Mouse (Mus musculus): Measurements from ENCODE around the gene Iqcf1. TPM values are rescaled to one million over a fixed set of nuclear protein-coding genes. Genes with fewer than 3 reads are reported as not detected.

Gene Iqcf1
- polyA plus RNA-seq, 1 experiment = 0.08 TPM

DNA sequence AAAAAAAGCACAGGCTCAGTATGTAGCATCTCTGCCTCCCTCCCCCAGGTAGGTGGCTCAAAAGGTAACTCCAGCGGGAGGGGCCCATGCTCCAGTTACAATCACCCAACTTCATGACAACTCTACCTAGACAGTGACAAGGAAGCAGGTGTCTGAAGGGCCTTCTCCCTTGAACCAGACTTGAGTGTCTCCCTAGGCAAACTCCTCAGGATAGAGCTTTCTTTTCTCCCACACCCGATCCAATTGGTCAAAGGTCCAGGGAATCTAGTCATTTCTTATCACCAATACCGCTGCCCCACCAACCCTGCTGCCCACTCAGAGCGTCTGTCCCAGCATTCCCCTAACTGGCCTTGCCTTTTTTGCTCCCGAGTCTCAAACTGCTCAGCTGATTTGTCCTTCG lies 33.0 kb upstream of the Iqcf1 start:
- Histone ChIP-seq H3K79me3 (ENCODE audit: low read depth) (no peaks in the 10 kb centered on the region), H3K36me3 (ENCODE audit: control insufficient read depth, insufficient read depth) (peaks cover 32% of the 10 kb centered on the region), H3K79me2 (ENCODE audit: control insufficient read depth, insufficient read depth) (no peaks in the 10 kb centered on the region), H3K27me3 (ENCODE audit: control insufficient read depth, insufficient read depth, insufficient read length) (no peaks in the 10 kb centered on the region), H3K4me3 (ENCODE audit: insufficient read depth, poor library complexity, severe bottlenecking) (no peak overlapping the region), H3ac (ENCODE audit: control insufficient read depth, insufficient read length, low read depth) (no peak overlapping the region)
- TF ChIP-seq FOSL1 (IDR thresholded peaks at IDR 0.05; ENCODE audit: insufficient read depth, low read length, poor library complexity, severe bottlenecking) (no peak), MAX (IDR thresholded peaks at IDR 0.05) (no peak), USF1 (IDR thresholded peaks at IDR 0.05; ENCODE audit: low read depth) (no peak), MYOG (IDR thresholded peaks at IDR 0.05; ENCODE audit: control insufficient read depth, extremely low read depth, insufficient read length) (no peak), CEBPB (IDR thresholded peaks at IDR 0.05; ENCODE audit: low read depth) (no peak), MYOD1 (IDR thresholded peaks at IDR 0.05; ENCODE audit: control insufficient read depth, insufficient read length, low read depth) (no peak), CTCF (IDR thresholded peaks at IDR 0.05; ENCODE audit: control insufficient read depth, insufficient read depth, insufficient read length) (no peak)

DNA sequence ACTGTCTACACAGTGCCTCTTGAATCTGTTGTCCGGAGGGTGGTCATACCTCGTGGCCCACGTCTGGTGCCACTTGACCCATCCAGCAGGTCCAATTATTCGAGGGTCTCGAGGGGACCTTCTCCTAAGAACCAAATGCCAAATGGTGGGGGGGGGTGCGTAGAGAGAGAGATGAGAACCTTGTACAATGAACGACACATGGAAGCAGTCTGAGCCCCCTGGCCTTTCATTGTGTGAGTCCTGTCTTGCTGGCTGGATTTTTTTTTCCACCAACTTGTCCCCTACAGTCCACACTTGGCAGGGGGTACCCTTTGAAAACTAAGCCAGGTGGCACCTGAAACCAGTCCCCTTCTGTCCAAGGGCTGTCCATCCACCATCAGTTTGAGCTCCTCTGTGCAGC lies 32.0 kb upstream of the Iqcf1 start:
- Histone ChIP-seq H3K79me3 (ENCODE audit: low read depth) (no peaks in the 10 kb centered on the region), H3K79me2 (ENCODE audit: control insufficient read depth, insufficient read depth) (no peaks in the 10 kb centered on the region), H3K36me3 (ENCODE audit: control insufficient read depth, insufficient read depth) (peaks cover 26% of the 10 kb centered on the region), H3K4me3 (ENCODE audit: insufficient read depth, poor library complexity, severe bottlenecking) (no peak overlapping the region), H3ac (ENCODE audit: control insufficient read depth, insufficient read length, low read depth) (no peak overlapping the region), H3K27me3 (ENCODE audit: control insufficient read depth, insufficient read depth, insufficient read length) (no peaks in the 10 kb centered on the region)
- no peak for TF ChIP-seq CEBPB (IDR thresholded peaks at IDR 0.05; ENCODE audit: low read depth)
- TF ChIP-seq MYOD1 (IDR thresholded peaks at IDR 0.05; ENCODE audit: control insufficient read depth, insufficient read length, low read depth) = no peak
- no peak for TF ChIP-seq MAX (IDR thresholded peaks at IDR 0.05)
- no peak for TF ChIP-seq CTCF (IDR thresholded peaks at IDR 0.05; ENCODE audit: control insufficient read depth, insufficient read depth, insufficient read length)
- no peak for TF ChIP-seq USF1 (IDR thresholded peaks at IDR 0.05; ENCODE audit: low read depth)
- no peak for TF ChIP-seq MYOG (IDR thresholded peaks at IDR 0.05; ENCODE audit: control insufficient read depth, extremely low read depth, insufficient read length)
- TF ChIP-seq FOSL1 (IDR thresholded peaks at IDR 0.05; ENCODE audit: insufficient read depth, low read length, poor library complexity, severe bottlenecking) = no peak

DNA sequence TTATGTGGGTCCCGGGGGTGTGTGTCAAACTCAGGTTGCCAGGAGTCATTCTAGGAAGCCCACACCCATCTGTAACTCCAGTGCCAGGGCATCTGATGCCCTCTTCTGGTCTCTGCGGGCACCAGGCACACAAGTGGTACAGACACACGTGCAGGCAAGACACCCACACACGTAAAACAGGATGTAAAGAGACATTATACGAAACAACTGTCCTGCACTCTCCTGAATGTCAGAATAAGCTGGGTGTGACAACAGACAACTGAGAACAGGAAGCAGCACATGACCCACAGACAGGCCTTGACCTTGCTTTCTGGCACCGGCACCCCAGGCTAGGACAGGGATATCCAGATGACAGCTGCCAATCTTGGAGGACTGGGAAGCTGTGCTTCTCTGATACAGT lies 30.4 kb upstream of the Iqcf1 start:
- Histone ChIP-seq H3K79me3 (ENCODE audit: low read depth) (peaks cover 2% of the 10 kb centered on the region), H3K79me2 (ENCODE audit: control insufficient read depth, insufficient read depth) (peaks cover 13% of the 10 kb centered on the region), H3K36me3 (ENCODE audit: control insufficient read depth, insufficient read depth) (peaks cover 17% of the 10 kb centered on the region), H3K4me3 (ENCODE audit: insufficient read depth, poor library complexity, severe bottlenecking) (no peak overlapping the region), H3K27me3 (ENCODE audit: control insufficient read depth, insufficient read depth, insufficient read length) (no peaks in the 10 kb centered on the region), H3ac (ENCODE audit: control insufficient read depth, insufficient read length, low read depth) (no peak overlapping the region)
- no peak for TF ChIP-seq FOSL1 (IDR thresholded peaks at IDR 0.05; ENCODE audit: insufficient read depth, low read length, poor library complexity, severe bottlenecking)
- TF ChIP-seq USF1 (IDR thresholded peaks at IDR 0.05; ENCODE audit: low read depth) = no peak
- TF ChIP-seq MYOG (IDR thresholded peaks at IDR 0.05; ENCODE audit: control insufficient read depth, extremely low read depth, insufficient read length) = no peak
- TF ChIP-seq CTCF (IDR thresholded peaks at IDR 0.05; ENCODE audit: control insufficient read depth, insufficient read depth, insufficient read length) = no peak
- TF ChIP-seq CEBPB (IDR thresholded peaks at IDR 0.05; ENCODE audit: low read depth) = no peak
- TF ChIP-seq MAX (IDR thresholded peaks at IDR 0.05) = no peak
- no peak for TF ChIP-seq MYOD1 (IDR thresholded peaks at IDR 0.05; ENCODE audit: control insufficient read depth, insufficient read length, low read depth)

DNA sequence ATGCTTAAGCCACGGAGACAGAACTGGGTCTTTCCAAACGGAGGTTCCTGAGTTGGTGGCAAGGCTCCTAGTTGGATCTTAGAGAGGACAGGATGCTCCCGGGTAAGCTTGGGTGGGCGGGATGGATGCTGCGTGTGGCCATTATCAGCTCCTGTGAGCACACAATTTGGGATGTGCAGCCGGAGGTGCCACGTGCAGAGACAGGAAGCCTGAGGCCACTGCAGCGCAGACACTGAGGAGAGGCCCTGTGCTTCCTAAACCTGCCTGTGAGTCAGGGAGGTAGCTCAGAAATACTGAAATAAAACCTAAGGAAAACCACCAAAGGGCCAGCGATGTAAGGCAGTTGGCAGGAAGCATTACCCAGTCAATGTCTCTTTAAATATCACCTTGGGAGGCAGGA lies 30.0 kb upstream of the Iqcf1 start:
- peaks cover 2% of the 10 kb centered on the region for H3K79me3 ChIP-seq (ENCODE audit: low read depth)
- H3ac ChIP-seq (ENCODE audit: control insufficient read depth, insufficient read length, low read depth) = no peak overlapping the region
- H3K4me3 ChIP-seq (ENCODE audit: insufficient read depth, poor library complexity, severe bottlenecking) = no peak overlapping the region
- no peaks in the 10 kb centered on the region for H3K27me3 ChIP-seq (ENCODE audit: control insufficient read depth, insufficient read depth, insufficient read length)
- peaks cover 13% of the 10 kb centered on the region for H3K79me2 ChIP-seq (ENCODE audit: control insufficient read depth, insufficient read depth)
- peaks cover 14% of the 10 kb centered on the region for H3K36me3 ChIP-seq (ENCODE audit: control insufficient read depth, insufficient read depth)
- no peak for TF ChIP-seq FOSL1 (IDR thresholded peaks at IDR 0.05; ENCODE audit: insufficient read depth, low read length, poor library complexity, severe bottlenecking)
- TF ChIP-seq CTCF (IDR thresholded peaks at IDR 0.05; ENCODE audit: control insufficient read depth, insufficient read depth, insufficient read length) = no peak
- TF ChIP-seq CEBPB (IDR thresholded peaks at IDR 0.05; ENCODE audit: low read depth) = no peak
- no peak for TF ChIP-seq MYOG (IDR thresholded peaks at IDR 0.05; ENCODE audit: control insufficient read depth, extremely low read depth, insufficient read length)
- no peak for TF ChIP-seq USF1 (IDR thresholded peaks at IDR 0.05; ENCODE audit: low read depth)
- TF ChIP-seq MAX (IDR thresholded peaks at IDR 0.05) = no peak
- TF ChIP-seq MYOD1 (IDR thresholded peaks at IDR 0.05; ENCODE audit: control insufficient read depth, insufficient read length, low read depth) = no peak

DNA sequence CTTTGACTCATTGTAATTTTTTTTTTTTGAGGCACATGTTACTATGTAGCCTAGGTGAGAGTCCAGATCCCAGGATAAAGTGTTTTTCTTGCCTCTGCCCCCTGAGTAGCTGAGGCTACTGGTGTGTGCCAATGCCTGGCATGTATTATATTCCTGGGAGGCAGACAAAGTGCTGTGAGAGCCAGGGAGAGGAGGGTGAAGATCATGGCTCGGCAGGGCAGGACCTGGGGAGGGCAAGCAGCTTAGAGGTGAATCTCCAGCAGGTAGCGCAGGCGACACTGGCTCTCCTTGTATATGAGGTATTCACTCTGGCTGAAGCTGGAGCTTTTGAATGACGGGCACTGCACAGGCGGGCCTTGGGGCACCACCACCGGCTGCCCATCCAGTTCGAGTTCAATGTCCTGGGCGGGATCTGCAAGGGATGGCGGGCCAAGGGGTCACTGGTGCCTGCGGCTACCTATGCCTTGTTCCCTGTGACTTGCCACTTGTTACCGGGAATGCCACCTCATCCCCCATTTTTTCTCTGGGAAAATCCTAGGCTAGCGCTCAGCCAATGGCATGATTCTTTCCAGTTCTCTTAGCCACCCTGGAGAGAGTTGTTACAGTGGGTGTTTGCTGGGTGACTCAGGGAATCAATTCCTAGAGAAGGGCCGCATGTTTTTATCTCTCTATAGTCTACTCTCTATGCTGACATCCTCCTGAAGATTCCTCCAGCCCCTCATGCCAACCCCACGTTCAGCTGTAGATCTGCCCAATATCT lies 28.6 kb upstream of the Iqcf1 start:
- H3K27me3 ChIP-seq (ENCODE audit: control insufficient read depth, insufficient read depth, insufficient read length) = no peaks in the 10 kb centered on the region
- no peak overlapping the region for H3ac ChIP-seq (ENCODE audit: control insufficient read depth, insufficient read length, low read depth)
- peaks cover 7% of the 10 kb centered on the region for H3K79me3 ChIP-seq (ENCODE audit: low read depth)
- no peak overlapping the region for H3K4me3 ChIP-seq (ENCODE audit: insufficient read depth, poor library complexity, severe bottlenecking)
- TF ChIP-seq MYOG (IDR thresholded peaks at IDR 0.05; ENCODE audit: control insufficient read depth, extremely low read depth, insufficient read length) = no peak
- no peak for TF ChIP-seq USF1 (IDR thresholded peaks at IDR 0.05; ENCODE audit: low read depth)
- TF ChIP-seq CTCF (IDR thresholded peaks at IDR 0.05; ENCODE audit: control insufficient read depth, insufficient read depth, insufficient read length) = no peak
- peaks cover 5% of the 10 kb centered on the region for H3K36me3 ChIP-seq (ENCODE audit: control insufficient read depth, insufficient read depth)
- peaks cover 22% of the 10 kb centered on the region for H3K79me2 ChIP-seq (ENCODE audit: control insufficient read depth, insufficient read depth)

Measured in C2C12 (cell line).